Comparison of ENCODE assay signal across 9 mouse cellular contexts in genomic region chr12:102640436-102641163, GRCm38 (mm10).
DNase-seq lines count a peak whose midpoint lies in the region; ATAC-seq and TF ChIP-seq lines count a peak whose summit lies in the region.
"Had no signal": no experiment of that assay in that cellular context is flagged by ENCODE, and none has a peak within 500 bp of the region (broad histone marks: within the 10 kb centered on the region; RNA-seq: fewer than 3 reads in every experiment).

No protein-coding gene starts in this region.

- H3K9ac ChIP-seq in intestine, embryonic 15.5 days = no peak overlapping the region
- no peak overlapping the region for H3K9ac ChIP-seq in intestine, embryonic 16.5 days (ENCODE audit: low read depth, low read length)
- H3K9ac ChIP-seq in hindbrain, embryonic 13.5 days = 0 out of 2 replicates have a peak overlapping the region, but pooled peaks have one; percentile 39
- no peak overlapping the region for H3K9ac ChIP-seq in midbrain, embryonic 13.5 days (replicated peaks)
- no peak overlapping the region for H3K9ac ChIP-seq in lung, postnatal 0 days (replicated peaks; ENCODE audit: low read depth)
- H3K9ac ChIP-seq: limb, embryonic 13.5 days had no signal

- H3K27me3 ChIP-seq in intestine, embryonic 15.5 days (replicated peaks) = no peaks in the 10 kb centered on the region
- H3K27me3 ChIP-seq in intestine, embryonic 16.5 days (replicated peaks; ENCODE audit: control insufficient read depth, insufficient read depth, low read length) = no peaks in the 10 kb centered on the region
- no peaks in the 10 kb centered on the region for H3K27me3 ChIP-seq in hindbrain, embryonic 13.5 days
- no peaks in the 10 kb centered on the region for H3K27me3 ChIP-seq in midbrain, embryonic 13.5 days
- no peaks in the 10 kb centered on the region for H3K27me3 ChIP-seq in lung, postnatal 0 days (replicated peaks; ENCODE audit: insufficient read depth, low read length)
- H3K27me3 ChIP-seq: limb, embryonic 13.5 days had no signal

- H3K36me3 ChIP-seq in intestine, embryonic 15.5 days = no peaks in the 10 kb centered on the region
- no peaks in the 10 kb centered on the region for H3K36me3 ChIP-seq in intestine, embryonic 16.5 days (ENCODE audit: control insufficient read depth, insufficient read depth, low read length)
- H3K36me3 ChIP-seq in hindbrain, embryonic 13.5 days = no peaks in the 10 kb centered on the region
- no peaks in the 10 kb centered on the region for H3K36me3 ChIP-seq in midbrain, embryonic 13.5 days
- H3K36me3 ChIP-seq in lung, postnatal 0 days (ENCODE audit: insufficient read depth, low read length) = no peaks in the 10 kb centered on the region
- H3K36me3 ChIP-seq: limb, embryonic 13.5 days had no signal

- peak; percentile 93 to 96 for DNase-seq in cerebellum, postnatal 10 days
- DNase-seq in urinary bladder, postnatal 14 days (ENCODE audit: low spot score) = no peak
- DNase-seq in lung, postnatal 0 days (ENCODE audit: low spot score) = no peak

- no peak for TF ChIP-seq CTCF in lung, postnatal 0 days (IDR thresholded peaks at IDR 0.05)

- no peak overlapping the region for H3K4me3 ChIP-seq in intestine, embryonic 15.5 days (replicated peaks)
- H3K4me3 ChIP-seq in intestine, embryonic 16.5 days (ENCODE audit: low read length) = no peak overlapping the region
- no peak overlapping the region for H3K4me3 ChIP-seq in hindbrain, embryonic 13.5 days
- no peak overlapping the region for H3K4me3 ChIP-seq in midbrain, embryonic 13.5 days (replicated peaks)
- no peak overlapping the region for H3K4me3 ChIP-seq in lung, postnatal 0 days (ENCODE audit: low read depth, low read length)
- H3K4me3 ChIP-seq: limb, embryonic 13.5 days had no signal

- peak; percentile 27; the same call in 1 of the 2 replicates for ATAC-seq in intestine, embryonic 15.5 days
- no peak for ATAC-seq in intestine, embryonic 16.5 days
- ATAC-seq in hindbrain, embryonic 13.5 days (ENCODE audit: low FRiP score) = peak; percentile 72
- ATAC-seq in midbrain, embryonic 13.5 days = peak; percentile 76
- no peak for ATAC-seq in megakaryocyte, adult 5-6 weeks (ENCODE audit: poor library complexity, severe bottlenecking)
- ATAC-seq in lung, postnatal 0 days = no peak

- H3K9me3 ChIP-seq in intestine, embryonic 15.5 days = no peaks in the 10 kb centered on the region
- H3K9me3 ChIP-seq in intestine, embryonic 16.5 days (ENCODE audit: control insufficient read depth, low read length) = no peaks in the 10 kb centered on the region
- no peaks in the 10 kb centered on the region for H3K9me3 ChIP-seq in hindbrain, embryonic 13.5 days
- no peaks in the 10 kb centered on the region for H3K9me3 ChIP-seq in midbrain, embryonic 13.5 days
- H3K9me3 ChIP-seq in lung, postnatal 0 days (ENCODE audit: low read length) = no peaks in the 10 kb centered on the region
- H3K9me3 ChIP-seq: limb, embryonic 13.5 days had no signal

- WGBS in intestine, embryonic 15.5 days = 63% methylated on average over 9 of the region's 9 CpGs
- 56% methylated on average over 9 of the region's 9 CpGs for WGBS in intestine, embryonic 16.5 days
- 19% methylated on average over 9 of the region's 9 CpGs for whole genome bisulfite sequencing in hindbrain, embryonic 13.5 days
- WGBS in midbrain, embryonic 13.5 days = 15% methylated on average over 9 of the region's 9 CpGs
- WGBS in lung, postnatal 0 days = 55% methylated on average over 9 of the region's 9 CpGs

- H3K27ac ChIP-seq in intestine, embryonic 15.5 days = no peak overlapping the region
- H3K27ac ChIP-seq in intestine, embryonic 16.5 days (ENCODE audit: low read length) = no peak overlapping the region
- H3K27ac ChIP-seq in hindbrain, embryonic 13.5 days = peak overlapping the region; percentile 13; the same call in 1 of the 2 replicates
- 0 out of 2 replicates have a peak overlapping the region, but pooled peaks have one; percentile 19 for H3K27ac ChIP-seq in midbrain, embryonic 13.5 days
- H3K27ac ChIP-seq in lung, postnatal 0 days (ENCODE audit: low read length) = no peak overlapping the region
- H3K27ac ChIP-seq: limb, embryonic 13.5 days had no signal

- H3K4me2 ChIP-seq in intestine, embryonic 15.5 days (replicated peaks) = no peak overlapping the region
- no peak overlapping the region for H3K4me2 ChIP-seq in intestine, embryonic 16.5 days (ENCODE audit: low read depth, low read length)
- H3K4me2 ChIP-seq in hindbrain, embryonic 13.5 days = no peak overlapping the region
- no peak overlapping the region for H3K4me2 ChIP-seq in midbrain, embryonic 13.5 days (replicated peaks)
- H3K4me2 ChIP-seq in lung, postnatal 0 days (replicated peaks; ENCODE audit: low read depth, low read length) = no peak overlapping the region
- H3K4me2 ChIP-seq: limb, embryonic 13.5 days had no signal

- no peak for TF ChIP-seq EP300 in lung, postnatal 0 days (IDR thresholded peaks at IDR 0.05)

- H3K4me1 ChIP-seq in intestine, embryonic 15.5 days (replicated peaks) = peaks cover 6% of the 10 kb centered on the region; the same call in 1 of the 2 replicates
- H3K4me1 ChIP-seq in intestine, embryonic 16.5 days (ENCODE audit: control insufficient read depth, insufficient read depth, low read length) = peaks cover 4% of the 10 kb centered on the region; the same call in 1 of the 2 replicates
- H3K4me1 ChIP-seq in hindbrain, embryonic 13.5 days (replicated peaks) = peaks cover 47% of the 10 kb centered on the region
- H3K4me1 ChIP-seq in midbrain, embryonic 13.5 days (replicated peaks) = peaks cover 20% of the 10 kb centered on the region
- peaks cover 17% of the 10 kb centered on the region for H3K4me1 ChIP-seq in lung, postnatal 0 days (ENCODE audit: insufficient read depth, low read depth, low read length)

Comparison
In these comparisons a context has a peak if more than half of its experiments do, and no peak if none do; other contexts are left out.
1. ATAC-seq: peak in intestine, embryonic 15.5 days (single experiment), hindbrain, embryonic 13.5 days (single experiment) and midbrain, embryonic 13.5 days (single experiment); none in intestine, embryonic 16.5 days (single experiment), megakaryocyte, adult 5-6 weeks (single experiment) and lung, postnatal 0 days (single experiment).
2. H3K27ac ChIP-seq: peak in hindbrain, embryonic 13.5 days (single experiment) and midbrain, embryonic 13.5 days (single experiment); none in intestine, embryonic 15.5 days (single experiment), intestine, embryonic 16.5 days (single experiment) and lung, postnatal 0 days (single experiment).
3. DNase-seq: peak in cerebellum, postnatal 10 days (2 of 2); none in urinary bladder, postnatal 14 days (single experiment) and lung, postnatal 0 days (single experiment).